Mouse (Mus musculus): Measurements from ENCODE around the gene Rab11fip3. TPM values are rescaled to one million over a fixed set of nuclear protein-coding genes. Genes with fewer than 3 reads are reported as not detected.
A peak's percentile ranks its signal among the peaks of the same experiment; 100 is the strongest.

Gene Rab11fip3
- polyA plus RNA-seq, 1 experiment from 2014 or later: 7.6 TPM

DNA sequence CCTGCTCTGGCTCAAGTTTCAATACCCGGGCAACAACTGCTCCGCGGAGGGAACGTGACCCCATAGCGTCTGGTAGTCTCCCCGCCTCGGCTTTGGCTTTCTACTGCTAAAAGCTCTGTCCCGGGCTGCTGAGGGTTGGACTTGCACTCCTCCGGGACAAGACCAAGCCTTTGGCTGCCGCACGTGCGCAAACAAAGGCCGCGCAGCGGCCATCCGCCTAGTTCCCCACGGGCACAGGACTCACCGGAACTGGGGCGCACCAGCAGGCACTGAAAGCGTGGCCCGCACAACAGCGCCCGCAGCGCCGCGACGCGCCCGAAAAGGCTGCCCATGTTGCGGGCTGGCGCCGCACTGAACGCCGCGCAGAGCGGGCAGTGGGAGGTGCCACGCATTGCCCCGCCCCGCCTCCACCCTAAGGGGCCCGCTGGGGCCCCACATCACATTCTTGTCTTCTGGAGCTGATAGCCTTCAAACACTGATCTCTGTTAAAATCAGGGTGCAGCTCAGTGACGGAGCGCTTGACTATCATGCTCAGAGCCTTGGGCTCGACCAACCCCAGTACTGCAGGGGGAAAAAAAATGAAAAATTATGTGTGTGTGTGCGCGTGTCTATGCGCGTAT is 25.9 kb upstream of the Rab11fip3 start, which contains the start of gene Nme4:
Gene Nme4, minus strand, starts transcription at position 482 of the 620 bp plus-strand sequence.
- ATAC-seq (replicated peaks; ENCODE audit: low FRiP score): peak; percentile 92
- WGBS: 3% methylated on average over 47 of the region's 47 CpGs
- H3K27ac ChIP-seq (ENCODE audit: low read depth, low read length): peak within 1 kb of the TSS; percentile 52

DNA sequence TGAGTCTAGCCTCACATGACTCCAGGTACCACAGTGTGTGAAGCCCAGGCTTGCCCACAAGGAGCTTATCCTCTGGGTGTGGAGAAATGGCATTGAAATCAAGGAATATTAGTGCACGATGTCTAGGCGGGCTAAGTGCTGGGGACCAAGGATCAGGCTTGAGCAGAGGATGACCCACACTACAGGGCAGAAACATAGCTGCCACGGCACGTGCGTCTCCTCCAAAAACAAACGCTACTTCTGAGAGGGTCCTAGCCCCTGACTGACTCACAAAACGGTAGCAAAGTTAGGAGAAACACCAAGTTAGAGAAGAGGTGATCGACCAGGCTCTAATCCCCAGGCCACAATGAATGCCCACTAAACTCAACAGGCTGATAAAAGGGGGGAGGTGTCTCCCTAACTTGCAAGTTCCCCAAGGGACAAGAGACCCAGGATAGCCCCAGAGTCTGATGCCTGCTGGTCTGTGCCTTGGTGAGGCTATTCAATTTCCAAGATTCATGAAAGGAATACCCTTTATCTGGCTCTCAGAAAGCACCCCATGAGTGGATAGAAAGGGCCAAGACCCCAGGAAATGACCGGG is 25.3 kb upstream of the Rab11fip3 start:
- DNase-seq (ENCODE audit: low spot score) (no peak), ATAC-seq (replicated peaks; ENCODE audit: low FRiP score) (no peak)
- Histone ChIP-seq H3K36me3 (ENCODE audit: control insufficient read depth, insufficient read depth, low read length) (peaks cover 10% of the 10 kb centered on the region), H3K4me2 (peak overlapping the region; percentile 91), H3K9ac (ENCODE audit: low read depth, low read length) (peak overlapping the region; percentile 77), H3K27ac (ENCODE audit: low read depth, low read length) (peak overlapping the region; percentile 52), H3K4me1 (replicated peaks; ENCODE audit: control insufficient read depth, insufficient read depth, low read length) (peaks cover 14% of the 10 kb centered on the region), H3K27me3 (replicated peaks; ENCODE audit: control insufficient read depth, insufficient read depth, low read length) (no peaks in the 10 kb centered on the region), H3K4me3 (ENCODE audit: low read depth, low read length) (peak overlapping the region; percentile 63), H3K9me3 (ENCODE audit: control insufficient read depth, low read length) (no peaks in the 10 kb centered on the region)
- WGBS: 24% methylated on average over 9 of the region's 9 CpGs

More for the DNA sequence above, 25.9 kb upstream of the Rab11fip3 start, which contains the start of gene Nme4:
- Histone ChIP-seq H3K36me3 (ENCODE audit: control insufficient read depth, insufficient read depth, low read length) (peaks cover 10% of the 10 kb centered on the region), H3K9me3 (ENCODE audit: control insufficient read depth, low read length) (no peaks in the 10 kb centered on the region), H3K9ac (ENCODE audit: low read depth, low read length) (peak within 1 kb of the TSS; percentile 77), H3K27me3 (replicated peaks; ENCODE audit: control insufficient read depth, insufficient read depth, low read length) (no peaks in the 10 kb centered on the region), H3K4me2 (peak within 1 kb of the TSS; percentile 91), H3K4me1 (replicated peaks; ENCODE audit: control insufficient read depth, insufficient read depth, low read length) (peaks cover 14% of the 10 kb centered on the region), H3K4me3 (ENCODE audit: low read depth, low read length) (peak within 1 kb of the TSS; percentile 63)
- peak; percentile 83 for DNase-seq (ENCODE audit: low spot score)

DNA sequence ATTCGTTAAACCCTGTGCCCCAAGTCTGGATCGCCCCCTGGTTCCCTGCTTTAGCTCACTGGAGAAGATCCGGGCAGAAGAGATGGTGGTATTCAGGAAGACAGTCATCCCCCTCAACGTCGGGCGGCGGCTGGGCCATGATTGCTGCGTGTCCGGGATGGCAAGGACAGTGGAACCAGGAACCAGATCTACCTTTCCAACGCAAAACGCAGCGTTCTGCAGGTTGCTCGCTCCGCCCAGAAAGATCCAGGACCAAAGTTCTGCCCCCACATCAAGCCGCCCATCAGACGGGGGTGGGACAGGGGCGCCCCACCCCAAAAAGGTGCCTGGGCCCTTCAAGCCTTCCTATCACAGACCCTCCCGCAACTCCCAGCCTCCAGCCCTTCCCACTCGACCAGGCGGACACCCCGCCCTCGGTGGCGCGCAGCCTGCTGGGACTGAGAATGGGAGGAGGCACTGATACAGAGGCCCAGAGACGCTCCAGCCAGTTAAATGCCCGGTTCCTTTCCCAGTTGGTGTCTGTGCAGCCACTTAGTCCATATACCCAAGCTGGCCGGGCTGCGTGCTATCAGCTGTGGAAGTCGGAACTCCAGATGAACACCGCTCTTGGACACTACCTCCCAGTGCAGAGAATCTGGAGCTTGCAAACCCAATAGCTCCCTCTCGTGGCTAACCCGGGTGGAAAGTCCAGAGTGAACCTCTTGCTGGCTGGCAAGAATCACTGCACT is 20.7 kb upstream of the Rab11fip3 start, which contains the start of gene Decr2:
Gene Decr2, minus strand, starts transcription at position 433 of the 728 bp plus-strand sequence.
- Histone ChIP-seq H3K4me2 (peak within 1 kb of the TSS; percentile 83), H3K36me3 (ENCODE audit: control insufficient read depth, insufficient read depth, low read length) (peaks cover 10% of the 10 kb centered on the region), H3K4me3 (ENCODE audit: low read depth, low read length) (peak within 1 kb of the TSS; percentile 59), H3K27me3 (replicated peaks; ENCODE audit: control insufficient read depth, insufficient read depth, low read length) (no peaks in the 10 kb centered on the region), H3K27ac (ENCODE audit: low read depth, low read length) (peak within 1 kb of the TSS; percentile 63), H3K4me1 (replicated peaks; ENCODE audit: control insufficient read depth, insufficient read depth, low read length) (peaks cover 14% of the 10 kb centered on the region), H3K9me3 (ENCODE audit: control insufficient read depth, low read length) (no peaks in the 10 kb centered on the region), H3K9ac (ENCODE audit: low read depth, low read length) (peak within 1 kb of the TSS; percentile 66)
- ATAC-seq (replicated peaks; ENCODE audit: low FRiP score): peak; percentile 87
- 1% methylated on average over 32 of the region's 32 CpGs for WGBS
- peak; percentile 87 for DNase-seq (ENCODE audit: low spot score)

DNA sequence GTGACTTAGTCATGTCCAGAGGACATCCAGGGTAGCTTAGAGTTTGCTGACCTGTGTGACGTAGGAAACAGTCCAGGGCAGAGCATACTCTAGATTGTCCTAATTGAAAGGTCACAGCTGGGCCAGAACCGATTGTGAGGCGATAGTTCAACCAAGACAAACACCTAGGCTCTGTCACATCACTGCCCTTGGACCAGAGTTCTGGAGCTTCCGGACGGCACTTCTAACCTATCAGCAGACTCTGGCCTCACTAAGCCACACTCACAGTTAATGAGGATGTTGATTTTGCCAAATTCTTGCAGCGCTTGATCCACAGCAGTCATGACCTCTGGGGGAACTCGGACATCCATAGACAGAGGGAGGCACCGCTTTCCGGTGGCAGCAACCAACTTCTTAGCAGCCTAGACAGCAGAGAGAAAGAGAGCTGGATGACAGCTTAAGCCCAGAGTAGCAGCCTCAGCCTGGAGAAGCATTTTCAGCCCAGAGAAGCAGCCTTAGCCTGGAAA is 17.8 kb upstream of the Rab11fip3 start:
- H3K27ac ChIP-seq (ENCODE audit: low read depth, low read length): no peak overlapping the region
- H3K27me3 ChIP-seq (replicated peaks; ENCODE audit: control insufficient read depth, insufficient read depth, low read length): no peaks in the 10 kb centered on the region
- DNase-seq (ENCODE audit: low spot score) (no peak), ATAC-seq (replicated peaks; ENCODE audit: low FRiP score) (no peak)
- H3K36me3 ChIP-seq (ENCODE audit: control insufficient read depth, insufficient read depth, low read length): peaks cover 4% of the 10 kb centered on the region
- no peaks in the 10 kb centered on the region for H3K4me1 ChIP-seq (replicated peaks; ENCODE audit: control insufficient read depth, insufficient read depth, low read length)
- no peak overlapping the region for H3K9ac ChIP-seq (ENCODE audit: low read depth, low read length)
- no peaks in the 10 kb centered on the region for H3K9me3 ChIP-seq (ENCODE audit: control insufficient read depth, low read length)
- no peak overlapping the region for H3K4me3 ChIP-seq (ENCODE audit: low read depth, low read length)
- H3K4me2 ChIP-seq: no peak overlapping the region
- WGBS: 83% methylated on average over 9 of the region's 9 CpGs

DNA sequence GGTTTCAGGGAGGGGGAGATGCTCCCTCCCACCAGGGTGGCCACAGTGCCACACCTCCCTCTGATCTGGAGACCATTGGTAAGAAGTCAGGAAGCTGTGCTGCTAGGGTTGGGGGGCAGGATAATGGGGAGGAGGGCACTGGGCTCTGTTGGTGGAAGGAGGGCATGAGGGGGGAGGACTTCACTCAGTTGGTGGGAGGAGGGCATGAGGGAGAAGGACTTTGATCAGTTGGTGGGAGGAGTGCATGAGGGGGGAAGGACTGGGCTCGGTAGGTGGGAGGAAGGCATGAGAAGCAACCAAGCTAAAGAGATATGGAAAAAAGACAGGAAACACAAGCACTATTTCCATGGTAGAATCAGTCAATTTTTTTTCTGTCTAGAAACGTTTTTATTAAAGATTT is 11.5 kb upstream of the Rab11fip3 start:
- no peaks in the 10 kb centered on the region for H3K9me3 ChIP-seq (ENCODE audit: control insufficient read depth, low read length)
- DNase-seq (ENCODE audit: low spot score) (no peak), ATAC-seq (replicated peaks; ENCODE audit: low FRiP score) (no peak)
- H3K36me3 ChIP-seq (ENCODE audit: control insufficient read depth, insufficient read depth, low read length): 0 out of 2 replicates have a peak, but pooled peaks cover 2% of the 10 kb centered on the region
- no peak overlapping the region for H3K9ac ChIP-seq (ENCODE audit: low read depth, low read length)
- 33% methylated on average over 2 of the region's 2 CpGs for WGBS
- no peak overlapping the region for H3K4me2 ChIP-seq
- no peak overlapping the region for H3K27ac ChIP-seq (ENCODE audit: low read depth, low read length)
- no peaks in the 10 kb centered on the region for H3K27me3 ChIP-seq (replicated peaks; ENCODE audit: control insufficient read depth, insufficient read depth, low read length)
- no peak overlapping the region for H3K4me3 ChIP-seq (ENCODE audit: low read depth, low read length)
- H3K4me1 ChIP-seq (replicated peaks; ENCODE audit: control insufficient read depth, insufficient read depth, low read length): no peaks in the 10 kb centered on the region

DNA sequence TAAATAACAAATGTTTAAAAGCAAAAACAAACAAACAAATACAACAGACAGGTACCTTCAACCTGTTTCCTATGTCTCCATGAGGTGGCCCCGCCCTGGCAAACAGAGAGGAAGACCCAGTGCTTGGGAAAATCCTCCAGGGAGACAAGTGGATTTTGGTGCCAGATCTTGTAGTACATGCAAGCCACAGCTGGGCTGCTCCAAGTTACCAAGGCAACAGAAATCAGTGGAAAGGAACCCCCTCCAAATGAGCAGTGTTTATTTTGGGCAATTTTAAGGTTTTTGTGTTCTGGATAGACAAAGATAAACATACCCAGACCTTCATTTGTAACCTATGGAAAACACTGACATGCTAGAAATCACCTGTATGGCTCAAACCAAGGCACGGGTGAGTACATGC is 9.5 kb upstream of the Rab11fip3 start:
- H3K27me3 ChIP-seq (replicated peaks; ENCODE audit: control insufficient read depth, insufficient read depth, low read length): no peaks in the 10 kb centered on the region
- H3K9me3 ChIP-seq (ENCODE audit: control insufficient read depth, low read length): no peaks in the 10 kb centered on the region
- no peak overlapping the region for H3K9ac ChIP-seq (ENCODE audit: low read depth, low read length)
- no peak overlapping the region for H3K4me3 ChIP-seq (ENCODE audit: low read depth, low read length)
- ATAC-seq (replicated peaks; ENCODE audit: low FRiP score): no peak
- no peak for DNase-seq (ENCODE audit: low spot score)
- no peaks in the 10 kb centered on the region for H3K36me3 ChIP-seq (ENCODE audit: control insufficient read depth, insufficient read depth, low read length)
- H3K27ac ChIP-seq (ENCODE audit: low read depth, low read length): no peak overlapping the region
- H3K4me2 ChIP-seq: no peak overlapping the region
- WGBS: 79% methylated on average over 2 of the region's 2 CpGs
- no peaks in the 10 kb centered on the region for H3K4me1 ChIP-seq (replicated peaks; ENCODE audit: control insufficient read depth, insufficient read depth, low read length)

DNA sequence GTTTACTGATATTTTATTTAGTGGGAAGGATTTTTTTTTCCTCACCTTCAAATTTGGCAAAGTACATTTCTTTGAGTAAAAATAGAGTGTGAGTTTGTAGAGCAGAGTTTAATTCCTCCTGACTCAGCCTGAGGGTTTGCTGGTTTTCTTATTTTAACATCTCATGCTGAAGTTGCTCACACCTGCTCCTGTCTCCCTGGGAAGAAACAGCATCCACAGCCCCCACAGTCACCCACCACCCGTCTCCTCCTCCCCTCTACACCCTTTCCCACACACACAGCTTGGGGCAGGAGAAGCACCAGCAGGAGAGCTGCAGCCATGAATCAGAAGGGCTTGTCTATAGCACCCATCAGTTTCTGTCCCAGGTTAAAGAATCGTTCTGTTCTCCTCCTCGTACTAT is 5.9 kb upstream of the Rab11fip3 start:
- no peak overlapping the region for H3K27ac ChIP-seq (ENCODE audit: low read depth, low read length)
- peaks cover under 1% of the 10 kb centered on the region for H3K4me1 ChIP-seq (replicated peaks; ENCODE audit: control insufficient read depth, insufficient read depth, low read length)
- H3K4me3 ChIP-seq (ENCODE audit: low read depth, low read length): no peak overlapping the region
- H3K27me3 ChIP-seq (replicated peaks; ENCODE audit: control insufficient read depth, insufficient read depth, low read length): peaks cover 17% of the 10 kb centered on the region
- no peak for ATAC-seq (replicated peaks; ENCODE audit: low FRiP score)
- no peak overlapping the region for H3K9ac ChIP-seq (ENCODE audit: low read depth, low read length)
- no peaks in the 10 kb centered on the region for H3K36me3 ChIP-seq (ENCODE audit: control insufficient read depth, insufficient read depth, low read length)
- 61% methylated on average over 3 of the region's 3 CpGs for WGBS
- H3K9me3 ChIP-seq (ENCODE audit: control insufficient read depth, low read length): no peaks in the 10 kb centered on the region
- DNase-seq (ENCODE audit: low spot score): no peak
- no peak overlapping the region for H3K4me2 ChIP-seq

DNA sequence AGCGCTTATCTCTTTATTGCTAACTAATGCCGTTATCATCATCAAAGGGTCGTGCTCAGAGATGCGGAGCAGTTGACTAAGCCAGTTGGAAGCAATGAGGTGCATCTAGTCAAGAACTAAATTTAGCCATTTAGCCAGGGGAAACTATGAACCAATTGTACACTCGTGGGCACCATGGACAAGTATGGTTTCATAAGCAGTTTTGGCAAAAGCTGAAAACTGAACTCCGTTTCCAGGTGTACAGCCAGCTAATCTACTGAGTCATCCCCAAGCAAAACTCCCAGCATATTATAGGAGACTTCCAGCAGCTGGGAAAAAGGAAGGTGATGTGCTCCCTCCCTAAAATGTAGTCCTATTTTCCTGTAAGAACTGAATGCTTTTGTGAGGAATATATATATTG is 781 bp upstream of the Rab11fip3 start:
- Histone ChIP-seq H3K9ac (ENCODE audit: low read depth, low read length) (peak overlapping the region; percentile 65), H3K4me1 (replicated peaks; ENCODE audit: control insufficient read depth, insufficient read depth, low read length) (peaks cover 21% of the 10 kb centered on the region)
- no peak for DNase-seq (ENCODE audit: low spot score)

More for the DNA sequence above, 781 bp upstream of the Rab11fip3 start:
- Histone ChIP-seq H3K27ac (ENCODE audit: low read depth, low read length) (no peak overlapping the region), H3K27me3 (replicated peaks; ENCODE audit: control insufficient read depth, insufficient read depth, low read length) (peaks cover 48% of the 10 kb centered on the region), H3K4me2 (peak overlapping the region; percentile 80), H3K9me3 (ENCODE audit: control insufficient read depth, low read length) (no peaks in the 10 kb centered on the region), H3K4me3 (ENCODE audit: low read depth, low read length) (peak overlapping the region; percentile 77), H3K36me3 (ENCODE audit: control insufficient read depth, insufficient read depth, low read length) (no peaks in the 10 kb centered on the region)
- ATAC-seq (replicated peaks; ENCODE audit: low FRiP score): no peak
- WGBS: 33% methylated on average over 6 of the region's 6 CpGs
